Mouse (Mus musculus) c-Kit-positive CD71-negative TER-119-negative erythroid progenitor cells, embryonic 14.5 days (primary cell): ENCODE measurements around the gene Cyp4f13.

Source experiments
- DNase-seq: peaks from one replicate; pipeline ENCODE4 v3.0.0-alpha.2; 2013; ENCODE audit warnings: low read depth

Gene Cyp4f13

GRCm38 (mm10) chr17:32947215-32947914 is at the start of gene Cyp4f13:
Cyp4f13 (minus strand) TSS chr17:32947402.
- peak; percentile 82 for DNase-seq

GRCm38 (mm10) chr17:32992699-32993474 is 45.7 kb upstream of the Cyp4f13 start, which contains the start of gene Zfp952:
Zfp952 (plus strand) TSS chr17:32993129.
- peak; percentile 83 for DNase-seq

GRCm38 (mm10) chr17:32991965-32992698 is 44.9 kb upstream of the Cyp4f13 start:
- DNase-seq, result no peak

- DNase-seq, result no peak
Measured at GRCm38 (mm10) chr17:32986301-32986700, 39.1 kb upstream of the Cyp4f13 start.

DNA sequence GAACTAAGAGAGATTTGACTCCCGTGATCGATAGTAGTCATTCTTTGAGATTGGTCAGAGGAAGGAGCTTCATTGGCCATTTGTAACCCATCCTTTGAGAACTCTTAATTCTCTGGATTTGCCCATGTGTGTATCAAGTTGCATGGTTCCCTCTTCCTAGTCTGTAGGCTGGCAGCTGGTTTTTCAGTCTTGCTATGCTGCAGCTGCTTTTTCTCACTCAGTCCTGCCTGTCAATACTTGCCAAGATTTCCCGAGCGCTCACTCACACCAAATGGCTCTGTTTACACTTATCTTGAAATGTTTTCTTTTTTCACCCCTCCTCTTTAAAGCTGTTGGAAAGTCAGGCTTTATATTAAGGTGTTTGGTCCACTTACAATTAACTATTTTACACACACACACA is 34.2 kb upstream of the Cyp4f13 start:
- DNase-seq, result no peak

DNA sequence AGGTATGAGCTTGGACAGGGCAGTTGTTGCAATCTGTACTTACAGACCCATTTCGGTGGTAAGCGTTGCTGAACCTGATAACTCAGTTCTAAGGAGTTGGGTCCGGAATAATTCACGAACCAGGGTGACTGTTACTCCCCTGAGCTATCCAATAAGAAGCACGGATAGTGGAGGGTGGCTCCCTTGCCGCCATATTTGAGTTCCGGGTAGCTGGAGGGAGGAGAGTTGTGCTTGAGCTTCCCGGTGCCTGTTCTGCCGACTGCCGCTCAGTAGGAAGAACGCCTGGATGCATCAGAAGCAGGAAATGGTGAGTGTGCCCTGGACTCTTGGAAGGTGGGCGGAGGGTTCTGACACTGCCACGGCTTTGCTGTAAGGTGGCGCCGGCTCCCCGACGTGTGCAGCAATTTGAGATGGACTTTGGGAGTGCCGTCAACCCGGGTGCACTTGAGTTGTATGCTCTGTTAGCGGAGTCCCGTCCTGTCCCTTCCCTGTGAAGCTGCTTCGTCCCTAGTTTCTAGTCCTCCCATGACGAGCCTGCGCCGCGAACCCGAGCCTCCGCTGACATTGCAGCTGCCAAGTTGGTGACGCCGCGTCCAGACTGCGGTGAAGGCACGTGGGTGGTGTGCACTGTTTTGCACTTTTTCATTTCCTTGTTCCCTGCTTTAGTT is 18.6 kb upstream of the Cyp4f13 start, which contains the start of gene Zfp472:
Zfp472 (plus strand) TSS at position 192 of the 668 bp plus-strand sequence.
- peak; percentile 85 for DNase-seq

DNA sequence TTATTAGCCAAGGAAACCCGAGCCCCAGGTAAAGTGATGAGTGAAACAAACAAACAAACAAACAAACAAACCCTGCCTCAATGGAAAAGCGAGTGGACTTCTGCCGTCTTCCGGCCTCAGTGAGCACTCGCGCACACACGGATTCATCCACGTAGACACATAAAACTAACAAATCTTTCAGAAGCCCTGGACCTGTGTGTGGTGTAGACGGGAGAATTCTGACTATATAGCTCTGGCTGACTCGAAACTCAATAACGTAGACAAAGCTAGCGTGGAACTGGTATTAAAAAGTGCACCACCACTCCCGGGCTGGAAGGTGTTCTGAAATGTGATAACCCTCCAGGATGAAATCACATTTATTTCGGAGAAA is 18.0 kb upstream of the Cyp4f13 start:
- DNase-seq, result no peak

GRCm38 (mm10) chr17:32951441-32951840 is 4.2 kb upstream of the Cyp4f13 start:
- peak; percentile 56 for DNase-seq

DNA sequence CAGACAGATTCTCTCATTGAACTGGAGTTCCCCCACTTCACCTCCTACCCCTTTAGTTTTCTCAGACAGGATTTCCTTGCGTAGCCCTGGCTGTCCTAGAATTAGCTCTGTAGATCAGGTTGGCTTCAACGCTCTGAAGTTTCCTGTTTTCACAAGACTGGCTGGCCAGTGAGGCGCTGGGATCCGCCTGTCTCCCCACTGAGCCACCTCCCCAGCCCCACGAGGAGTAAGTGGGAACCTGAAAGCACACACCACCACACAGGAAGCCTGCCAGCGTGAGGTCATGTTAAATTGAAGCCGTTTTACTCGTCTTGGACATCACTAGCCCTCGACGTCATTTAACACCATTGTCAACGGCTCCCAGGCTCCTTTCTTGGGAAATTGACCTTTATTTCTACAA is 3.8 kb upstream of the Cyp4f13 start:
- DNase-seq, result no peak

DNA sequence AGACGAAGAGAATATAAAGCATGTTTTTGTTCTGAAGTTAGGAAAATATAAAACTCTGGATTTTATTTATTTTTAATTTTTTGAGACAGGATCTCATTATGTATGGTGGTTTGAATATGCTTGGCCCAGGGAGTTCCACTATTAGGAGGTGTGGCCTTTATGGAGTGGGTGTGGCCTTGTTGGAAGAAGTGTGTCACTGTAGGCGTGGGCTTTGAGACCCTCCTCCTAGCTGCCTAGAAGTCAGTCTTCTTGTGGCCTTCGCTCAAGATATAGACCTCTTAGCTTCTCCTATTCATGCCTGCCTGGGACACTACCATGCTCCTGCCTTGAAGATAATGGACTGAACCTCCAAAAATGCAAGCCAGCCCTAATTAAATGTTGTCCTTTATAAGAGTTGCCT is 2.9 kb upstream of the Cyp4f13 start:
- DNase-seq, result no peak

GRCm38 (mm10) chr17:32946716-32947115 is 486 bp downstream of the Cyp4f13 start:
- DNase-seq, result no peak

DNA sequence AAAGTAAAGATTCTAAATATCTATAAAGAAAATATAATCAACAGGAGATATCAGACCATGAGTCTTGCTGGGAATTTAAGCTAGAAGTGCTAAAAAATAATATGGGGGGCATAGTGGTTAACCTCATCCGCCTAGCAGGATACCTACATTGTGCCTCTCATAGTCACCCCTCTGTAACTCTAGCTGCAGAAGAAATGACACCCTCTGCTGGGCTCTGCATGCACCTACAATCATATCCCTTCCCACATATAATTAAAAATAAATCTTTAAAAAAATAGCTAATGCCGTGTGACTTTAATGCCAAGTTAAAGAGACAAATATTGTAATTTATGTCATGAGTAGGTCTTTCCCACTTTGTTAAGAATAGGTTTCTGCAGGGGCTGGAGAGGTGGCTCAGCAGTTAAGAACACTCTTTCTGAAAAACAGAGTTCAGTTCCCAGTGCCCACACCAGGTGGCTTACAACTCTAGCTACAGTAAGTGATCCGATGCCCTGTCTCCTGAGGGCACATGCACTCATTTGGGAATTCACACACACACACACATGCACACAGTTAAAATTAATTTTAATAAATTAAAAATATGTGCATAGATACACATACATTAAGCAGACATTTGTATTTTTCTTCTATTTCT is 2.7 kb downstream of the Cyp4f13 start:
- DNase-seq, result no peak

DNA sequence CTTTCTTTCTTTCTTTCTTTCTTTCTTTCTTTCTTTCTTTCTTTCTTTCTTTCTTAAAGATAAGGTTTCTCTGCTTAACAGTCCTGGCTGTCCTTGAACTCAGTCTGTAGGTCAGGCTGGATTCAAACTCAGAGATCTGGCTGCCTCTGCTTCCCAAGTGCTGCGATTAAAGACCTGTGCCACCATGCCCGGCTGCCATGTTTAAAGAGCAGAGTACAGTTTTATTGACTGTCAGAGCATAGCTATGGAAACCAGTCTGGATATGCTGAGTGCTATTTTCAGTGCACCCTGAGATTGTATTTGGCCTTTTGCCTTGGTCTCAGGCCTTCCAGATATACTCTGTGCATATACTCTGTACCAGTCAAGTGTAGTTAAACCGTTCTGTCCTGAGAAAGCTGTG is 3.5 kb downstream of the Cyp4f13 start:
- DNase-seq, result no peak

DNA sequence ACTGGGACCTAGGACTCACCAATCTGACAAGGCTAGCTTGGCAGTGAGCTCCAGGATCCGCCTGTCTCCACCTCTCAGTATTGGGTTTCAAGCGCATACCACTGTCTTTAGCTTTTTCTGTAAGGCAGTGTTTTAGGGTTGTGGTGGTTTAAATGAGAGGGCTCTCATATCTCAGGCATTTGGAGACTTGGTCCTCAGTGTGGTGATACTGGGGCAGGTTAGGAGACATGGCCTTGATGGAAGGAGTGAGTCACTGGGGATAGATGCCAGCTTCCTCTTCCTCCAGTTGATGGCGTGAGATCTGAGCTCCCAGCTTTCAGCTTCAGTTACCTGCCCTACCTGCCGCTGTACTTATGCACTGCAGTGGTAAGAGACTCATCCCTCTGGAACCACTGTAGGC is 7.4 kb downstream of the Cyp4f13 start:
- no peak for DNase-seq

DNA sequence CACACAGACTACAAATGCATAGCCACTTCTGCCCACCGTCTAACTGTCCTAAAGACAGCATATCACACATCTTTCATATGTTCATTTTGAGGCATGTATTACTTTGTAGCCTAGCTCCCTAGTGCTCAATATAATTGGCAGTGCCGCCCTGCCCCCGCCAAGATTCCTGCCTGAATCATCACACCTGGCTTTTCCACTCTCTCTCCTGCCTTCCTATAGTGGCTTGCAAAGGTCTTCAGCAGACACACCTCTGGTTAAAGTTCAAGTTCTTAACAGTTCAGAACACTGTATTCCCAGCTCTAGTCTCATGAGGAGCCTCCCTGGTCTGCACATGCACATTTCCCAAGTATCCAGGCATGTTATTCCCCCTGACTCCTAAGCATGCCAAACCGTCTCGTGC is 19.4 kb downstream of the Cyp4f13 start:
- DNase-seq, result no peak

DNA sequence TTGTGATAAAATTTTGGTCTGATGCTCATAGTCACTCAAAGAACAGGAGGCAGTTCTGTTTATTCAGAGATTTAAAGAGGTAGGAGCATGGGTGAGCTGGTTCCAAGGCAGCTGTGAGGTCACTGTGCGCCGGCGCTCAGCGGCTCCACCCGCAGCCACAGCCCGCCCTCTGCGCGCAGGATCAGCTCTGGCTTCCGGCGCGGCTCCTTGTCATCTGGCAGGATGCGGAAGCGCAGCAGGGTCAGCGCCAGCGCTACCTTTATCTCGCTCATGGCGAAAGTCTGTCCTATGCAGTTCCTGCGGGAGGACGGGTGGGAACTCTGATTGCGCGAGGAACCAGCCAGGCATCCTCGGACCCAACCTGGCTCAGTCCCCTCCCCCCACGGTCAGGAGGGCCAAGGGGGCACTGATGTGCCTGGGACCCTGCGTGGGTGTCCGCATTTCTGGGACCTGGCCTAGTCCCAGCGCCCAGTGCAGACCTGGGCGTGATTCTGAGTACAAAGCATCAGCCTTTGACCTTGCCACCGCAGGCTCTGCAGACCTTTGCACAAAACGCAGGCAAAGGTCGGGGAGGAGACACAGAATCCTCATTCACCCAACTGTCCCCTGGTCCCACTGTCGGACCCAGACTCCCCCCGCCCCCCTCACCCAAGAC is 22.4 kb downstream of the Cyp4f13 start:
- DNase-seq, result peak; percentile 24

GRCm38 (mm10) chr17:32923681-32924080 is 23.5 kb downstream of the Cyp4f13 start:
- DNase-seq, result no peak

DNA sequence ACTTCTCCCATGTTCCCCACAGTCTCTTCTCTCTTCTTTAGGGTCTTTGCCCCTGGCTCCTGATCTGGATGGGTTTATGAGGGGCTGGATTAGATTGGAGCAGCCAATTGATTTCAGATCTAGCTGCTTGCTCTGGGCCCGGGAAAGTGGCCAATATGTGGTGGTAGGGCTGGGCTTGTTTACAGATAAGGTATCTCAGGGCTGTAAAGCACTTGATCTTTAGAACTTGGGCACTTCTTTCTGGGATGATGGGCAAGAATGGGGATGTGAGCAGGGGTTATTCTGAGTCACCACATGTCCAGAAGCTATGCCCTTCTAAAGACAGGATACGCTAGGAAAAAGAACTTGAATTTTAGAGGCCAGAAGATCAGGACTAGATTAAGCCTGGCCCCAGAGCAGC is 28.1 kb downstream of the Cyp4f13 start:
- DNase-seq, result no peak

GRCm38 (mm10) chr17:32917131-32917530 is 30.1 kb downstream of the Cyp4f13 start, which contains the start of gene Cyp4f14:
Cyp4f14 (minus strand) TSS chr17:32917342.
- DNase-seq, result no peak

GRCm38 (mm10) chr17:32916075-32916474 is 31.1 kb downstream of the Cyp4f13 start:
- no peak for DNase-seq

GRCm38 (mm10) chr17:32906172-32906571 is 41.0 kb downstream of the Cyp4f13 start:
- DNase-seq, result no peak
